Mouse (Mus musculus) lung, adult 2 months (tissue): Measurements from ENCODE around the gene Mpi.

Experiments used
- CTCF ChIP-seq: fragments of 200-500 bp; IDR thresholded peaks from 2 replicates; pipeline ENCODE4 v1.5.1; 2011; ENCODE audit warnings: mild to moderate bottlenecking, low read length, control low read depth; ENCODE audit not compliant: insufficient read depth
- POLR2A ChIP-seq: fragments of 200-500 bp; IDR thresholded peaks from 2 replicates; pipeline ENCODE4 v1.6.1; 2011; ENCODE audit warnings: low read depth, mild to moderate bottlenecking, control low read depth, low read length, borderline replicate concordance; ENCODE audit errors: extremely low read depth

- TF ChIP-seq CTCF (no peak), POLR2A (no peak)
Observed at GRCm38 (mm10) chr9:57523754-57524153, 28.8 kb downstream of the Mpi start.
